In the genomic region with DNA sequence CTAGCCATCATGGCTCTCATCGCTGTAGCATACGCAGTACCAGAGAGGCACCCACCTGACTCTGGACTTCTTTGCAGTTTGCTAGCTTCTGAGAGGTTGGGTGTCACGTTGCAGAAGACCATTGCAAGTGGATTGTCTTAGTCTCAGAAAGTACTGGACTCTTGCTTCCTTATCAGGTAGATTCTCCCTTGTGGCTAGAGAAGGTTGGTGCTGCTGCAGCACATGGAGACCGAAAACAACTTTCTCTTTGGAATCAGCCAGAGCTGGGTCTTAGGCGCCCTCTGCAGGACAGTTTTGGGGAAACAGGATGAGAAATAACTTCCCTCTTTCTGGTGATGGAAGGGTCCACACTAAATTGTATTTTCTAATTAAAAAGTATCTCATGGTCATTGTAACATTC, we compare ENCODE assay signal across 8 mouse cellular contexts.
DNase-seq lines count a peak whose midpoint lies in the region; ATAC-seq and TF ChIP-seq lines count a peak whose summit lies in the region.

No protein-coding gene starts in this region.

- H3K4me3 ChIP-seq in kidney, embryonic 14.5 days (ENCODE audit: low read length), result no peak overlapping the region
- H3K4me3 ChIP-seq in liver, embryonic 14.5 days (ENCODE audit: insufficient read depth in 1 of 2, low read depth in 2 of 2, low read length in 2 of 2), result no peak overlapping the region
- no peak overlapping the region for H3K4me3 ChIP-seq in neural tube, embryonic 12.5 days

- H3K9me3 ChIP-seq in kidney, embryonic 14.5 days (ENCODE audit: control insufficient read depth, low read length), result no peaks in the 10 kb centered on the region
- no peaks in the 10 kb centered on the region for H3K9me3 ChIP-seq in liver, embryonic 14.5 days (ENCODE audit: control insufficient read depth, low read length)
- H3K9me3 ChIP-seq in neural tube, embryonic 12.5 days, result no peaks in the 10 kb centered on the region

- ATAC-seq in kidney, embryonic 14.5 days (ENCODE audit: low FRiP score, low TSS enrichment), result peak; percentile 81
- ATAC-seq in liver, embryonic 14.5 days (ENCODE audit: insufficient read depth), result no peak
- peak; percentile 48; the same call in 1 of the 2 replicates for ATAC-seq in neural tube, embryonic 12.5 days (ENCODE audit: low FRiP score, low read depth)

- no peak overlapping the region for H3K4me2 ChIP-seq in kidney, embryonic 14.5 days (replicated peaks; ENCODE audit: low read depth, low read length)
- no peak overlapping the region for H3K4me2 ChIP-seq in liver, embryonic 14.5 days (ENCODE audit: low read depth)
- no peak overlapping the region for H3K4me2 ChIP-seq in neural tube, embryonic 12.5 days (replicated peaks)

- H3K27ac ChIP-seq in kidney, embryonic 14.5 days (ENCODE audit: low read depth, low read length), result no peak overlapping the region
- no peak overlapping the region for H3K27ac ChIP-seq in liver, embryonic 14.5 days
- no peak overlapping the region for H3K27ac ChIP-seq in neural tube, embryonic 12.5 days

- DNase-seq in CD4-positive helper T cell, adult 2 months (ENCODE audit: low read depth, low spot score), result peak; percentile 63
- DNase-seq in adrenal gland, adult 18-20 months (ENCODE audit: low spot score in 2 of 2), result peak; percentile 68 to 75
- peak; percentile 83 for DNase-seq in embryo, embryonic 11 days
- DNase-seq in heart, adult 9 months (ENCODE audit: low spot score in 2 of 2), result peak; percentile 8 to 32
- DNase-seq in liver, embryonic 14.5 days (ENCODE audit: low read depth in 3 of 3, low spot score in 3 of 3), result peak in 1 of 3 experiments; percentile 7
- DNase-seq in thymus, postnatal 0 days (ENCODE audit: low spot score), result peak; percentile 68

- H3K9ac ChIP-seq in kidney, embryonic 14.5 days (ENCODE audit: low read depth, low read length), result no peak overlapping the region
- H3K9ac ChIP-seq in liver, embryonic 14.5 days (replicated peaks), result no peak overlapping the region
- H3K9ac ChIP-seq in neural tube, embryonic 12.5 days, result no peak overlapping the region

- H3K36me3 ChIP-seq in kidney, embryonic 14.5 days (ENCODE audit: control insufficient read depth, insufficient read depth, low read length), result no peaks in the 10 kb centered on the region
- H3K36me3 ChIP-seq in liver, embryonic 14.5 days (replicated peaks; ENCODE audit: control insufficient read depth, insufficient read depth, low read depth), result no peaks in the 10 kb centered on the region
- H3K36me3 ChIP-seq in neural tube, embryonic 12.5 days, result no peaks in the 10 kb centered on the region

- no peaks in the 10 kb centered on the region for H3K27me3 ChIP-seq in kidney, embryonic 14.5 days (ENCODE audit: control insufficient read depth, insufficient read depth, low read length)
- H3K27me3 ChIP-seq in liver, embryonic 14.5 days (ENCODE audit: control insufficient read depth, insufficient read depth, low read length), result no peaks in the 10 kb centered on the region
- no peaks in the 10 kb centered on the region for H3K27me3 ChIP-seq in neural tube, embryonic 12.5 days (replicated peaks)

- TF ChIP-seq EP300 in liver, embryonic 14.5 days (IDR thresholded peaks at IDR 0.05; ENCODE audit: low read depth), result no peak

- WGBS in kidney, embryonic 14.5 days, result 46% methylated on average over 5 of the region's 5 CpGs
- WGBS in liver, embryonic 14.5 days (ENCODE audit: insufficient replicate concordance), result 38% methylated on average over 5 of the region's 5 CpGs
- 43% methylated on average over 5 of the region's 5 CpGs for WGBS in neural tube, embryonic 12.5 days

- no peaks in the 10 kb centered on the region for H3K4me1 ChIP-seq in kidney, embryonic 14.5 days (ENCODE audit: control insufficient read depth, insufficient read depth, low read length)
- no peaks in the 10 kb centered on the region for H3K4me1 ChIP-seq in liver, embryonic 14.5 days (replicated peaks; ENCODE audit: control insufficient read depth in 2 of 2, insufficient read depth in 2 of 2, low read length in 1 of 2)
- no peaks in the 10 kb centered on the region for H3K4me1 ChIP-seq in neural tube, embryonic 12.5 days

- TF ChIP-seq CTCF in liver, embryonic 14.5 days (IDR thresholded peaks at IDR 0.05; ENCODE audit: low read depth), result peak; percentile 68
